Comparison of ENCODE assay signal across 21 mouse cellular contexts in genomic region chr11:85949749-85950148, GRCm38 (mm10).
"Had no signal": no experiment of that assay in that cellular context is flagged by ENCODE, and none has a peak within 500 bp of the region (broad histone marks: within the 10 kb centered on the region; RNA-seq: fewer than 3 reads in every experiment).

No protein-coding gene starts in this region.

- H3K36me3 ChIP-seq: liver, embryonic 13.5 days; liver, embryonic 15.5 days; lung, embryonic 15.5 days; midbrain, embryonic 10.5 days; midbrain, embryonic 12.5 days; neural tube, embryonic 13.5 days; neural tube, embryonic 15.5 days; stomach, embryonic 15.5 days had no signal

- H3K27me3 ChIP-seq: liver, embryonic 13.5 days; lung, embryonic 15.5 days; midbrain, embryonic 12.5 days; neural tube, embryonic 13.5 days; neural tube, embryonic 15.5 days; stomach, embryonic 15.5 days had no signal

- H3K9ac ChIP-seq: liver, embryonic 13.5 days; liver, embryonic 15.5 days; liver, postnatal 0 days; lung, embryonic 15.5 days; midbrain, embryonic 12.5 days; neural tube, embryonic 13.5 days; neural tube, embryonic 15.5 days; stomach, embryonic 15.5 days had no signal

- H3K4me1 ChIP-seq: liver, embryonic 13.5 days; liver, embryonic 15.5 days; lung, embryonic 15.5 days; midbrain, embryonic 10.5 days; midbrain, embryonic 12.5 days; neural tube, embryonic 13.5 days; neural tube, embryonic 15.5 days; stomach, embryonic 15.5 days had no signal

- ATAC-seq: liver, postnatal 0 days; midbrain, embryonic 16.5 days had no signal

- H3K4me3 ChIP-seq: liver, embryonic 13.5 days; liver, embryonic 15.5 days; lung, embryonic 15.5 days; midbrain, embryonic 10.5 days; midbrain, embryonic 12.5 days; myocyte; neural tube, embryonic 13.5 days; neural tube, embryonic 15.5 days; stomach, embryonic 15.5 days had no signal

- H3K4me2 ChIP-seq: liver, embryonic 13.5 days; liver, embryonic 15.5 days; lung, embryonic 15.5 days; midbrain, embryonic 12.5 days; neural tube, embryonic 13.5 days; neural tube, embryonic 15.5 days; stomach, embryonic 15.5 days had no signal

- H3K9me3 ChIP-seq: liver, embryonic 13.5 days; liver, embryonic 15.5 days; lung, embryonic 15.5 days; midbrain, embryonic 10.5 days; midbrain, embryonic 12.5 days; neural tube, embryonic 13.5 days; neural tube, embryonic 15.5 days; stomach, embryonic 15.5 days had no signal

- H3K27ac ChIP-seq: liver, embryonic 13.5 days; liver, embryonic 15.5 days; lung, embryonic 15.5 days; macrophage; midbrain, embryonic 10.5 days; midbrain, embryonic 12.5 days; neural tube, embryonic 13.5 days; neural tube, embryonic 15.5 days; stomach, embryonic 15.5 days had no signal

- DNase-seq: liver, embryonic 13.5 days; liver, postnatal 0 days; lung, adult 2 months; lung, postnatal 14 days; lung, postnatal 36 days; midbrain, embryonic 14.5 days; retina, postnatal 1 day; right cerebral cortex, adult 18-20 months; thymus, adult 18-20 months; thymus, postnatal 25 days; thymus, postnatal 4 days had no signal
